Mouse (Mus musculus) heart, postnatal 0 days (tissue): Measurements from ENCODE around the gene Helz.

ENCODE experiments used
- CTCF ChIP-seq: IDR thresholded peaks from 2 replicates; pipeline ENCODE4 v1.5.1; 2016; ENCODE audit warnings: antibody characterized with exemption, control low read depth, low read depth
- EP300 ChIP-seq: IDR thresholded peaks from 2 replicates; pipeline ENCODE4 v1.6.1; 2016; ENCODE audit warnings: antibody characterized with exemption, low read depth

GRCm38 (mm10) chr11:107639657-107640056 lies 91.9 kb downstream of the Helz start:
- TF ChIP-seq CTCF = no peak
- TF ChIP-seq EP300 = no peak
